Mouse (Mus musculus): ENCODE data around the gene Gatad2a. TPM values are rescaled to one million over a fixed set of nuclear protein-coding genes. Genes with fewer than 3 reads are reported as not detected.
A peak's percentile ranks its signal among the peaks of the same experiment; 100 is the strongest.

The Gatad2a gene
- polyA plus RNA-seq, 2 experiments, result 18.3 to 22.7 TPM

- no peak overlapping the region for H3K27ac ChIP-seq
These were observed 60.8 kb downstream of the Gatad2a start for GRCm38 (mm10) chr8:69935431-69935830.

DNA sequence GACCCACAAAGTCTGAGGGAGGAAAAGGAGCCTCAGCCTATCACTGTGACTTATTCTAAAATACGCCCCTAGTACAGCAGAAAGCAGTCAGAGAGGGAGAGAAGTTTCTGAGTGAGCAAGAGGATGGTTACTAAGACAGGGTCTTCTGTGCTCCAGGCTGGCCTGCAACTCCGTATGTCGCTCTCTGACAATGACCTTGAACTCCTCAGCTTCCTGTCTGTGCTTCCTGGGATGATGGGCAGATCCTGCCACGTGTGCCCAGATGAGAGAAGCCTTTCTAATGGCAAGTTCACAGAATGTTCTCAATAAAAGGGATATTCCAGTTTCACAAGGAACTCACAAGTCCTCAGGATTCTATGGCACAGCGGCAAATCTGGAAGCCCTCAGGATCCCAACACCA, 61.6 kb downstream of the Gatad2a start:
- H3K9me3 ChIP-seq (ENCODE audit: control insufficient read depth, low read length), result no peaks in the 10 kb centered on the region
- H3K4me1 ChIP-seq (replicated peaks; ENCODE audit: control insufficient read depth in 2 of 2, insufficient read depth in 2 of 2, low read length in 1 of 2), result peaks cover 0 to 23% of the 10 kb centered on the region in 2 experiments; a peak in 2 of 4 replicates
- H3K4me2 ChIP-seq (ENCODE audit: low read depth), result no peak overlapping the region
- peaks cover 20% of the 10 kb centered on the region for H3K36me3 ChIP-seq (replicated peaks; ENCODE audit: control insufficient read depth, insufficient read depth, low read depth)
- H3K27ac ChIP-seq, result no peak overlapping the region
- no peak overlapping the region for H3K9ac ChIP-seq (replicated peaks)
- DNase-seq (ENCODE audit: low read depth in 3 of 3, low spot score in 3 of 3) (no peak), ATAC-seq (ENCODE audit: insufficient read depth) (no peak)
- no peak overlapping the region for H3K4me3 ChIP-seq (ENCODE audit: insufficient read depth in 1 of 2, low read depth in 2 of 2, low read length in 2 of 2)
- no peaks in the 10 kb centered on the region for H3K27me3 ChIP-seq (ENCODE audit: control insufficient read depth, insufficient read depth, low read length)
- 70% methylated on average over 5 of the region's 5 CpGs for WGBS (ENCODE audit: insufficient replicate concordance)
- TF ChIP-seq EP300 (IDR thresholded peaks at IDR 0.05; ENCODE audit: low read depth) (no peak), CTCF (IDR thresholded peaks at IDR 0.05; ENCODE audit: low read depth) (no peak)

More at GRCm38 (mm10) chr8:69935431-69935830, 60.8 kb downstream of the Gatad2a start:
- Histone ChIP-seq H3K36me3 (replicated peaks; ENCODE audit: control insufficient read depth, insufficient read depth, low read depth) (peaks cover 20% of the 10 kb centered on the region), H3K9me3 (ENCODE audit: control insufficient read depth, low read length) (no peaks in the 10 kb centered on the region), H3K4me2 (ENCODE audit: low read depth) (no peak overlapping the region), H3K27me3 (ENCODE audit: control insufficient read depth, insufficient read depth, low read length) (no peaks in the 10 kb centered on the region), H3K4me1 (replicated peaks; ENCODE audit: control insufficient read depth in 2 of 2, insufficient read depth in 2 of 2, low read length in 1 of 2) (peaks cover 0 to 31% of the 10 kb centered on the region in 2 experiments; a peak in 3 of 4 replicates), H3K4me3 (ENCODE audit: insufficient read depth in 1 of 2, low read depth in 2 of 2, low read length in 2 of 2) (no peak overlapping the region), H3K9ac (replicated peaks) (no peak overlapping the region)
- no peak for DNase-seq (ENCODE audit: low read depth in 3 of 3, low spot score in 3 of 3)
- no peak for ATAC-seq (ENCODE audit: insufficient read depth)
- TF ChIP-seq CTCF (IDR thresholded peaks at IDR 0.05; ENCODE audit: low read depth) (no peak), EP300 (IDR thresholded peaks at IDR 0.05; ENCODE audit: low read depth) (no peak)
- 87% methylated on average over 3 of the region's 3 CpGs for WGBS (ENCODE audit: insufficient replicate concordance)

DNA sequence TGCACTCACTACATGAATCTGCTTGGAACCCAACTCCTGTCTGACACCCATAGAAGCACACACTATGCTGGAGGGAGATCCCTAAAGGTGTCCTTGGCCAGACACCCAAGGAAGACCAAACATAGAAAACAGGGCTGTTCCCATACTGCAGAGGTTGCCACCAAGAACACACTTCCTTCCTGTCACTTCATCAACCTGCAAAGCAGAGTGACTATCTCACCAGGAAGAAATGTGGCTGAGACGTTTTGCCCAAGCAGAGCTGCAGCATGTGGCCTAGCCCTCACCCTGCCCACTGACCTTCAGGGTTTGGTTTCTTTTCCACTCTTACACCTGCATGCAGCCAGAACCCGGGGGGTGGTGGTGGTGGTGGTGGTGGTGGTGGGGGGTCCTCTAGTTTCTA, 62.4 kb downstream of the Gatad2a start:
- H3K9ac ChIP-seq (replicated peaks), result no peak overlapping the region
- WGBS (ENCODE audit: insufficient replicate concordance), result 28% methylated on average over 2 of the region's 2 CpGs
- ATAC-seq (ENCODE audit: insufficient read depth) (no peak), DNase-seq (ENCODE audit: low read depth in 3 of 3, low spot score in 3 of 3) (no peak)
- H3K9me3 ChIP-seq (ENCODE audit: control insufficient read depth, low read length), result no peaks in the 10 kb centered on the region
- H3K4me2 ChIP-seq (ENCODE audit: low read depth), result no peak overlapping the region
- H3K36me3 ChIP-seq (replicated peaks; ENCODE audit: control insufficient read depth, insufficient read depth, low read depth), result peaks cover 20% of the 10 kb centered on the region
- H3K4me3 ChIP-seq (ENCODE audit: insufficient read depth in 1 of 2, low read depth in 2 of 2, low read length in 2 of 2), result no peak overlapping the region
- peaks cover 0 to 18% of the 10 kb centered on the region in 2 experiments; a peak in 2 of 4 replicates for H3K4me1 ChIP-seq (replicated peaks; ENCODE audit: control insufficient read depth in 2 of 2, insufficient read depth in 2 of 2, low read length in 1 of 2)
- H3K27me3 ChIP-seq (ENCODE audit: control insufficient read depth, insufficient read depth, low read length), result no peaks in the 10 kb centered on the region
- TF ChIP-seq EP300 (IDR thresholded peaks at IDR 0.05; ENCODE audit: low read depth), result no peak
- no peak for TF ChIP-seq CTCF (IDR thresholded peaks at IDR 0.05; ENCODE audit: low read depth)
- H3K27ac ChIP-seq, result no peak overlapping the region

GRCm38 (mm10) chr8:69926901-69927300, 69.3 kb downstream of the Gatad2a start:
- Histone ChIP-seq H3K27ac (no peak overlapping the region), H3K36me3 (replicated peaks; ENCODE audit: control insufficient read depth, insufficient read depth, low read depth) (peaks cover 4% of the 10 kb centered on the region), H3K27me3 (ENCODE audit: control insufficient read depth, insufficient read depth, low read length) (no peaks in the 10 kb centered on the region), H3K9me3 (ENCODE audit: control insufficient read depth, low read length) (no peaks in the 10 kb centered on the region), H3K4me3 (ENCODE audit: insufficient read depth in 1 of 2, low read depth in 2 of 2, low read length in 2 of 2) (no peak overlapping the region), H3K4me1 (replicated peaks; ENCODE audit: control insufficient read depth in 2 of 2, insufficient read depth in 2 of 2, low read length in 1 of 2) (peaks cover 19 to 32% of the 10 kb centered on the region in 2 experiments), H3K4me2 (ENCODE audit: low read depth) (no peak overlapping the region), H3K9ac (replicated peaks) (no peak overlapping the region)
- DNase-seq (ENCODE audit: low read depth in 3 of 3, low spot score in 3 of 3), result no peak
- no peak for ATAC-seq (ENCODE audit: insufficient read depth)
- TF ChIP-seq CTCF (IDR thresholded peaks at IDR 0.05; ENCODE audit: low read depth) (no peak), EP300 (IDR thresholded peaks at IDR 0.05; ENCODE audit: low read depth) (no peak)

DNA sequence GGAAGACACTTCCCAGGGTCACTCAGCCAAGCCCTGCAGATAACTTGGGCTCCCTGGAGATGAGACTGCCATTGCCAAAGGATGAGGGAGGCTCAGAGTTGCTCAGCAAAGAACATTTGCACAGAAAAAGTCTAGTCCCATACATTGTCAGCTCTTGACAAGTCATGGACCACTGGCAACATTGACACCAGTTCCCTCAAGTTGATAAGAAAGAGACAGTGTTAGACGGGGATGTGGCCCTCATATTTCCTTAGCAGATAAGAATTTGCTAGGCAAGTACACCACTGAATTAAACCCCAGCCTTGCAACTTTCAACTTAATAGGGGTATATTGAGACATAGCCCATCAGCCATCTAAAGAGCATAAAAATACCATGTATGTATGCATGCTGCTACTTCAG, 72.2 kb downstream of the Gatad2a start:
- Histone ChIP-seq H3K36me3 (replicated peaks; ENCODE audit: control insufficient read depth, insufficient read depth, low read depth) (peaks cover 4% of the 10 kb centered on the region), H3K9me3 (ENCODE audit: control insufficient read depth, low read length) (no peaks in the 10 kb centered on the region), H3K9ac (replicated peaks) (peak overlapping the region; percentile 45; the same call in 1 of the 2 replicates), H3K4me1 (replicated peaks; ENCODE audit: control insufficient read depth in 2 of 2, insufficient read depth in 2 of 2, low read length in 1 of 2) (peaks cover 46 to 58% of the 10 kb centered on the region in 2 experiments), H3K27me3 (ENCODE audit: control insufficient read depth, insufficient read depth, low read length) (no peaks in the 10 kb centered on the region), H3K4me2 (ENCODE audit: low read depth) (peak overlapping the region; percentile 49), H3K4me3 (ENCODE audit: insufficient read depth in 1 of 2, low read depth in 2 of 2, low read length in 2 of 2) (no peak overlapping the region; a peak in 1 of 4 replicates), H3K27ac (peak overlapping the region; percentile 33)
- ATAC-seq (ENCODE audit: insufficient read depth) (peak; percentile 39), DNase-seq (ENCODE audit: low read depth in 3 of 3, low spot score in 3 of 3) (no peak)
- 11% methylated on average over 1 of the region's 1 CpGs for WGBS (ENCODE audit: insufficient replicate concordance)
- TF ChIP-seq CTCF (IDR thresholded peaks at IDR 0.05; ENCODE audit: low read depth) (no peak), EP300 (IDR thresholded peaks at IDR 0.05; ENCODE audit: low read depth) (peak; percentile 33; the same call in 1 of the 2 replicates)
